Mouse (Mus musculus): ENCODE data around the gene Sema3g. TPM values are rescaled to one million over a fixed set of nuclear protein-coding genes. Genes with fewer than 3 reads are reported as not detected.

The Sema3g gene
- total RNA-seq, 1 experiment, result 0.22 TPM

DNA sequence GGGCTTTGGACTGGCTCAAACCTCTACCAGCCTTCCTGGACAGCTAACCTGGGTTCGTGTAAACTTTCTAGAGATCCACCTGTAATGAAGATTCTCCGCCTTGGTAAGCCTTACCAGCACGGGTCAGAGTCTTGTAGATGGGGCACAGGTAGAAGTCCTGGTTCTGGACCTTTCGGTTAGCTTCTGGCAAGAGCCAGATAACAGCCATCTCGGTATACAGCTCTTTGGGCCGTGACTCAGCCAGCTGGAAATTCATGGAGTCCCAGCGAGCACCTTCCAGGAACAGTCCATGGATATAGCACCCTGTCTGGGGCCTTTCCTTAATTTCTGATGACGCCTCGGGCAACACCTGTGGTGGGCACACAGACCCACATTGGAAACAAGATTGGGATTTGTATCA lies 43.3 kb downstream of the Sema3g start:
- peaks cover 38% of the 10 kb centered on the region for H3K36me3 ChIP-seq (ENCODE audit: control insufficient read depth, insufficient read depth, low read length, poor library complexity, severe bottlenecking)
- no peak overlapping the region for H3K27ac ChIP-seq (ENCODE audit: insufficient read depth, low read depth, low read length, poor library complexity, severe bottlenecking)
- no peak for DNase-seq (ENCODE audit: low read depth, low spot score)
- in situ Hi-C loops (cut with MboI; ENCODE audit: low sequenced_read_pairs in 2 of 2, unreplicated experiment in 2 of 2), result no loop called here
- H3K9ac ChIP-seq (ENCODE audit: insufficient read depth, low read depth, low read length, poor library complexity, severe bottlenecking), result no peak overlapping the region
- no peak for TF ChIP-seq CHD2 (IDR thresholded peaks at IDR 0.05; ENCODE audit: low read depth, low read length)
- TF ChIP-seq ZC3H11A (IDR thresholded peaks at IDR 0.05; ENCODE audit: borderline replicate concordance, low read depth, low read length), result no peak
- no peak for TF ChIP-seq MAFK (IDR thresholded peaks at IDR 0.05; ENCODE audit: insufficient read depth, low read depth, low read length)
- no peak for TF ChIP-seq HCFC1 (IDR thresholded peaks at IDR 0.05; ENCODE audit: borderline replicate concordance, insufficient read depth, low read length)
- no peak for TF ChIP-seq ZNF384 (IDR thresholded peaks at IDR 0.05; ENCODE audit: low read depth, low read length)
- H3K9me3 ChIP-seq (ENCODE audit: control insufficient read depth, insufficient read depth, low read depth, low read length), result no peaks in the 10 kb centered on the region
- H3K4me3 ChIP-seq (ENCODE audit: insufficient read depth in 1 of 2, low read depth in 1 of 2, low read length in 2 of 2, poor library complexity in 1 of 2, severe bottlenecking in 1 of 2), result no peak overlapping the region
- H3K4me1 ChIP-seq (ENCODE audit: control insufficient read depth in 2 of 2, insufficient read depth in 2 of 2, low read length in 2 of 2, poor library complexity in 1 of 2), result no peaks in the 10 kb centered on the region

DNA sequence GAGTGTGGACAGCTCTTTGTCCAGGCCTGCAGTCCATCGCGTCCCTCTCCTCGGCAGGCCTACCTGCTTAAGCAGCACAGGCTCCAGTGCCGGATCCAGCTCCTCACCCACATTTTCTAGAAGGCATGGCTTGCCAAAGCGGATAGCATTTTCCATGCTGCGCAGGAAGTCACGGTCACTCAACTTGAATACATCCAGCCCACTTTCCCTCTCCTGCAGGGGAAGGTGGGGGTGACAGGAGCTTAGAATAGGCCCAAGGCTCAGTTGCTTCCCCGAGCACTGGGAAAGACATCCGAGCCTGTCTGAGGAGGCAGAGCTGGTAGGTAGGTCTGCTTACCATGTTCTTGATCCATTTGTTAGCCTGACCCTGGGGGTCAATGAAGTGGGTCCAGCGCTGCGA lies 50.0 kb downstream of the Sema3g start:
- Histone ChIP-seq H3K9ac (ENCODE audit: insufficient read depth, low read depth, low read length, poor library complexity, severe bottlenecking) (no peak overlapping the region), H3K4me1 (ENCODE audit: control insufficient read depth in 2 of 2, insufficient read depth in 2 of 2, low read length in 2 of 2, poor library complexity in 1 of 2) (peaks cover 0 to 6% of the 10 kb centered on the region in 2 experiments; a peak in 1 of 4 replicates), H3K36me3 (ENCODE audit: control insufficient read depth, insufficient read depth, low read length, poor library complexity, severe bottlenecking) (no peaks in the 10 kb centered on the region), H3K27ac (ENCODE audit: insufficient read depth, low read depth, low read length, poor library complexity, severe bottlenecking) (no peak overlapping the region), H3K9me3 (ENCODE audit: control insufficient read depth, insufficient read depth, low read depth, low read length) (no peaks in the 10 kb centered on the region), H3K4me3 (ENCODE audit: insufficient read depth in 1 of 2, low read depth in 1 of 2, low read length in 2 of 2, poor library complexity in 1 of 2, severe bottlenecking in 1 of 2) (no peak overlapping the region)
- in situ Hi-C loops (cut with MboI; ENCODE audit: low sequenced_read_pairs in 2 of 2, unreplicated experiment in 2 of 2), result no loop called here
- TF ChIP-seq CHD2 (IDR thresholded peaks at IDR 0.05; ENCODE audit: low read depth, low read length), result no peak
- no peak for TF ChIP-seq ZC3H11A (IDR thresholded peaks at IDR 0.05; ENCODE audit: borderline replicate concordance, low read depth, low read length)
- no peak for TF ChIP-seq MAFK (IDR thresholded peaks at IDR 0.05; ENCODE audit: insufficient read depth, low read depth, low read length)
- TF ChIP-seq ZNF384 (IDR thresholded peaks at IDR 0.05; ENCODE audit: low read depth, low read length), result no peak
- no peak for TF ChIP-seq HCFC1 (IDR thresholded peaks at IDR 0.05; ENCODE audit: borderline replicate concordance, insufficient read depth, low read length)
- no peak for DNase-seq (ENCODE audit: low read depth, low spot score)

GRCm38 (mm10) chr14:31268301-31269001 lies 50.8 kb downstream of the Sema3g start:
- Histone ChIP-seq H3K4me3 (ENCODE audit: insufficient read depth in 1 of 2, low read depth in 1 of 2, low read length in 2 of 2, poor library complexity in 1 of 2, severe bottlenecking in 1 of 2) (no peak overlapping the region), H3K27ac (ENCODE audit: insufficient read depth, low read depth, low read length, poor library complexity, severe bottlenecking) (no peak overlapping the region)

DNA sequence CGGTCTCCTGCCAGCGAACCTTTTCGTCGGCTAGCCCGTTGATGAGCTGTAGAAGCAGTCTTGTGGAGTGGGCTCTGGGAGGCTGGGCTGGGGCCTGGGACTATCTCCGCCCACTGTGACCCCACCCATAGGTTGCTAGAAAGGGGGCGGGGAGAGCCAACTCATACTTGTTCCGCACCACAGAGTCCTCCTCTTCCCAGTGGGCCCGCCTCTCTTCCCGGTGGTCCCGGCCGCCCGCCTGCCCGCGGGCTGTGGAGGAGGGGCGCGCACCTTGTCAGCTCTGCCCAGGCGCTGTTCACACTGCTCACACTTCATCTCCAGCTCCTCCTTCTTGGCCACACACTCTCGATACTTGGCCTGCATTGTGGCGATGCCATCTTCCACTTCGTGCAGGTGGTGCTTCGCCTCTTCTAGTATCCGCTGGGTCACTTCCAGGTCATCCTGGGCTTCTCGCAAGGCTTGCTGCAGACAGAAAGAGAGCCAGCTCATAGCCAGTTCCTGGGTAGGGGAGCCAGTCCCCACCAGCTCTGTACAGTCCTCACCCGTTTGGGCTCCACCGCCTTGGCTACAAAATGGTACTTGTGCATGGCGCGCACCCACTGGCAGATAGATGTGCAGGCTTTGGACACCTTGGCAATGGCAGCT lies 51.9 kb downstream of the Sema3g start:
- Histone ChIP-seq H3K36me3 (ENCODE audit: control insufficient read depth, insufficient read depth, low read length, poor library complexity, severe bottlenecking) (no peaks in the 10 kb centered on the region), H3K9ac (ENCODE audit: insufficient read depth, low read depth, low read length, poor library complexity, severe bottlenecking) (peak overlapping the region; percentile 29), H3K9me3 (ENCODE audit: control insufficient read depth, insufficient read depth, low read depth, low read length) (no peaks in the 10 kb centered on the region), H3K4me3 (ENCODE audit: insufficient read depth in 1 of 2, low read depth in 1 of 2, low read length in 2 of 2, poor library complexity in 1 of 2, severe bottlenecking in 1 of 2) (peak overlapping the region; percentile 59 to 72), H3K27ac (ENCODE audit: insufficient read depth, low read depth, low read length, poor library complexity, severe bottlenecking) (no peak overlapping the region), H3K4me1 (ENCODE audit: control insufficient read depth in 2 of 2, insufficient read depth in 2 of 2, low read length in 2 of 2, poor library complexity in 1 of 2) (peaks cover 0 to 6% of the 10 kb centered on the region in 2 experiments; a peak in 1 of 4 replicates)
- TF ChIP-seq ZC3H11A (IDR thresholded peaks at IDR 0.05; ENCODE audit: borderline replicate concordance, low read depth, low read length) (no peak), CHD2 (IDR thresholded peaks at IDR 0.05; ENCODE audit: low read depth, low read length) (no peak), ZNF384 (IDR thresholded peaks at IDR 0.05; ENCODE audit: low read depth, low read length) (no peak), HCFC1 (IDR thresholded peaks at IDR 0.05; ENCODE audit: borderline replicate concordance, insufficient read depth, low read length) (no peak), MAFK (IDR thresholded peaks at IDR 0.05; ENCODE audit: insufficient read depth, low read depth, low read length) (no peak)
- DNase-seq (ENCODE audit: low read depth, low spot score), result peak; percentile 75
- in situ Hi-C loops (cut with MboI; ENCODE audit: low sequenced_read_pairs in 2 of 2, unreplicated experiment in 2 of 2), result no loop called here

More at GRCm38 (mm10) chr14:31268301-31269001, 50.8 kb downstream of the Sema3g start:
- H3K36me3 ChIP-seq (ENCODE audit: control insufficient read depth, insufficient read depth, low read length, poor library complexity, severe bottlenecking), result no peaks in the 10 kb centered on the region
- H3K4me1 ChIP-seq (ENCODE audit: control insufficient read depth in 2 of 2, insufficient read depth in 2 of 2, low read length in 2 of 2, poor library complexity in 1 of 2), result peaks cover 0 to 6% of the 10 kb centered on the region in 2 experiments; a peak in 1 of 4 replicates
- TF ChIP-seq ZC3H11A (IDR thresholded peaks at IDR 0.05; ENCODE audit: borderline replicate concordance, low read depth, low read length) (no peak), CHD2 (IDR thresholded peaks at IDR 0.05; ENCODE audit: low read depth, low read length) (no peak), MAFK (IDR thresholded peaks at IDR 0.05; ENCODE audit: insufficient read depth, low read depth, low read length) (no peak), ZNF384 (IDR thresholded peaks at IDR 0.05; ENCODE audit: low read depth, low read length) (no peak), HCFC1 (IDR thresholded peaks at IDR 0.05; ENCODE audit: borderline replicate concordance, insufficient read depth, low read length) (no peak)
- H3K9ac ChIP-seq (ENCODE audit: insufficient read depth, low read depth, low read length, poor library complexity, severe bottlenecking), result no peak overlapping the region
- in situ Hi-C loops (cut with MboI; ENCODE audit: low sequenced_read_pairs in 2 of 2, unreplicated experiment in 2 of 2), result no loop called here
- no peaks in the 10 kb centered on the region for H3K9me3 ChIP-seq (ENCODE audit: control insufficient read depth, insufficient read depth, low read depth, low read length)
- no peak for DNase-seq (ENCODE audit: low read depth, low spot score)

Data from ES-E14 (cell line).